Mouse (Mus musculus): ENCODE results near the gene Iffo1.

The Iffo1 gene

DNA sequence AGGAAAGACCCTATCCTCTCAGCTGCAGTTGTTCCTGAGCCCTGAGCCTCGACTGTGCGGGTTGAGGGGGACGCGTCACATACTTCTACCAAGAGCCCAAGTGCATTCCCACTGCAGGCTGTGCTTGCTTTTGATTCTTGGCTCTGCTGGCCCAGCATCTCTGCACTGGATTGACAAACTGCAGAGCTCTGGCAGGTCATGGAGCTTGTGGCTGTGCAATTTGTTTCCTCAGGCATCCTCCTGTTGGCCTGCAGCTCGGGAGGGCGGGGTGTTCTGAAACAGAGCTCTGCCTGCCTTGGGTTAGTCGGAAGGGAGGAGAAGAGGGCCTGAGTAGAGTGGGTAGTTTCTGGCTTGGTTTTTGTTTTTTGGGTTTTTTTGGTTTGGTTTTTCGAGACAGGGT is 2.6 kb upstream of the Iffo1 start:
- DNase-seq (ENCODE audit: low spot score in 2 of 2), result no peak

DNA sequence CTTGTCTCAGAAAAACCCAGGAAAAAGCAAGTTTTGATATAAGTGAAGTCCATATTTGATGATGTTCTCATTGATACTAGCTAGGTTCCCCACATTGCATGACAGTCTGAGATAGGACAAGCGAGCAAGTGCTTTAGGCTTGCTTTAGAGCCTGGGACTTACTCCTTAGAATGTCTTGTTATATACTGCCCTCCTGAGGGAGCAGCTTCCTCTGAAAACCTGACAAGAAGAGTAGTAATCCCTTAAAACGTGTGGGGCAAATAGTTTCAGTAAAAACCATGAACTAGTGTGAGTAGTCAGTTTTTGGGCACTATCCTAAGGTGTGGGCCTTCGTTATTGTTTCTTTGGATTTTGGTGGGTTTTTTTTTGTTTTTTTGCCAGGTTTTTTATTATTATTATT is 1.9 kb upstream of the Iffo1 start:
- no peak for DNase-seq (ENCODE audit: low spot score in 2 of 2)

DNA sequence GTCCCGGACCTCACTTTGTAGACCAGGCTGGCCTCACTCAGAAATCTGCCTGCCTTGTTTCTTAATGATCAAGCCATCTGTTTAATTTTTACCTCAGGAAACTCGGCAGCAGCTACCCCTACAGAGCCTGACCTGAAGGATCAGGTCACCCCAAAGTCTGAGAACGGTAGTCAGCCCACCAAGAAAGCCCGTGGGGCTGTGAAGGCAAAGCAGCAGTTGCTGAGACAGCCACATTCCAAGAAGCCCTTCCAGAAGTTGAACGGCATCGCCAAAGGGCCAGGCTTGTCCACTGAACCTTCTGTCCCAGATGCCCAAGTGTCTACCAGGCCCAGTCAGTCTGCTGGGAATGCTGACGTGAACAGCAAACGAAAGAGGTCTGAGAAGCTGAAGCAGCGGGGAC is 1.1 kb upstream of the Iffo1 start:
- DNase-seq (ENCODE audit: low spot score in 2 of 2), result no peak

DNA sequence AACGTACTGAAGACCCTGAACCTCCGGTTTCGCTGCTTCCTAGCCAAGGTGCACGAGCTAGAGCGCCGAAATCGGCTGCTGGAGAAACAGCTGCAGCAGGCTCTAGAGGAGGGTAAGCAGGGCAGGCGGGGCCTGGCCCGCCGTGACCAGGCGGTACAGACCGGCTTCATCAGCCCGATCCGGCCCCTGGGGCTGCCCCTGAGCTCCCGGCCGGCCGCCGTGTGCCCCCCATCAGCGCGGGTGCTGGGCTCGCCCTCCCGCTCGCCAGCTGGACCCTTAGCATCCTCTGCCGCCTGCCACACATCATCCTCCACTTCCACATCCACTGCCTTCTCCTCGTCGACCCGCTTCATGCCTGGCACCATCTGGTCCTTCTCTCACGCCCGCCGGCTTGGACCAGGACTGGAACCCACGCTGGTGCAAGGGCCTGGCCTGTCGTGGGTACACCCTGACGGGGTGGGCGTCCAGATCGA is 474 bp downstream of the Iffo1 start:
- DNase-seq (ENCODE audit: low spot score in 2 of 2), result no peak

DNA sequence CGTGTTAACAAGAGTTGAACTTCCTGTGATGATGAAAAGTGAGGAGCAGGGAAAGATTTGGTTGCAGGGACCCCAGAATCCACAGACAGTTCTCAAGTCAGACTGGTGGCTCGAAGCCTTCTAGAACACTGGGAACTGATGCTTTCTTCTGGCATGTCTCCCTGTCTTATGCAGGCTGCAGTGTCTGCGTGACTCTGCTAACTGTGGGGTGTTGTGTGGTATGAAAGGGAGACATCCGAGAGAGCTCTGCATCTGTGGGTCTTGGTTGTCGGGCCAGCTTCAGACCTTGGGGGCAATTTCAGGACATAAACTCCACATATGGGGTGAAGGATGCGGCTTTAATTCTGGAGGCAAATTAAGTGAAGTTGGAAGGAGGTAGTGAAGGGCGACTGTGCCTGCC is 1.1 kb downstream of the Iffo1 start:
- no peak for DNase-seq (ENCODE audit: low spot score in 2 of 2)

- no peak for DNase-seq (ENCODE audit: low spot score in 2 of 2)
These were observed 1.8 kb downstream of the Iffo1 start for GRCm38 (mm10) chr6:125146797-125147196.

DNA sequence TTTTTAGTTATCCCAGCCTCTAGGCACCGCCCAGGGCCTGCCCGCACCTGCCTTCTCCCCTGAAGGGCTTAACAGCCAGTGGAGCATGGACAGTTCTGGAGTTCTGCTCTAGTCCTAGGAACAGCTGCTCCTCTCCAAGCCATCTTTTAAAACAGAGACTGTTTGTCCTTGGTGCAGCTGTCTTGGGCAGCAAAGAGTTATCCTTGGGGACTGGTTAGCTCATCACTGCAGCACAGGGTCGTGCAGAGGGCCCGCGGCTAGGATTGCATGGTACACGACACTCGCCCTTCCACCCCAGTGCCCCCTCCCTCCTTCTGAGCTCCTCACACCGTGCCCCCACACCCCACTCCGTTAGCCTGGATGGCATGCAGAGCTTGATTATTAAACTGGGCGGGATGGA is 2.3 kb downstream of the Iffo1 start:
- DNase-seq (ENCODE audit: low spot score in 2 of 2), result no peak

- DNase-seq (ENCODE audit: low spot score in 2 of 2), result no peak
These were observed 3.3 kb downstream of the Iffo1 start for GRCm38 (mm10) chr6:125148251-125148925.

DNA sequence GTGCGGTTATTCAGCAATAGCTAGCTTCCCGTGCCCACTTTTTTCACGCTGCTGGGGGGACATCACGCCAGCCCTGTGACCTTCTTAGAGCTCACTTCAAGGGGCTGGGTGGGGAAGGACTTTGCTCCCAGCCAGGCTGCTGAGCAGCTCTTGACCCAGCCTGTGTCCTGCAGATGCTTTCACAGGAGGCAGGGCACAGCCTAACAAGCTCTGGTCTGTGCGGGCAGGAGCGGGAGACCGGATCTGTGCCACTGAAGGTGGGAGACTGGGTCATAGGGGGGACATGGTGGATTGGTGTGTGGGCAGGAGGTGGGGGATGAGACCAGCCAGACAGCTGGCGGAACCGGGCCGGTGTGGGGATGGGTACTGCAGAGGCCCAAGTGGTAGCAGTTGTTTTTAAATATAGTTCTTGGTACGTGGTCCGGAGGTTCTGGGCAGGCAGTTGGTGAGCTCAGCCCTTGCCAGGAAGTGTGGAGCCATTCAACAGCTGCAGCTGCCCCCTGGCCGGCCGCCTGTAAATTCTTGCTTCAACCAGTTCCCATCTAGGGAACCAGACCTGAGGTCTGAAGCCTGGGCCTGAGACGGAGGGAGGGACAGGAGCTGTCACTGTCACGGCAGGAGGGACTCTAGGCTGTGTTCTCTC is 4.0 kb downstream of the Iffo1 start:
- DNase-seq (ENCODE audit: low spot score in 2 of 2), result peak in 1 of 2 experiments; percentile 48

DNA sequence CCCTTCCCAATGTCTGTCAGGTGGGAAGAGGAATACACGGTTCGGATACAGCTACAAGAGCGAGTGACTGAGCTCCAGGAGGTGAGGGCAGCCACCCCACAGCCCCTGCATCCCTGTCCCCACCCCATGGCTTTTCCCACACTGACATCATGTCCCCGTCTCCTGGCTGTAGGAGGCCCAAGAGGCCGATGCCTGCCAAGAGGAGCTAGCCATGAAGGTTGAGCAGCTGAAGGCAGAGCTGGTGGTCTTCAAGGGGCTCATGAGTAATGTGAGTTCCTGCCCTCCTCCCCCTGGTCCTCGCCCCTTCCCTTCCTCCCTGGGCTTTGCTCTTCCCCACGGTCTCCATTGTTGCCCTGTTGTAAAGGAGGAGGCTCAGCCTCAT is 4.5 kb downstream of the Iffo1 start:
- DNase-seq (ENCODE audit: low spot score in 2 of 2), result no peak

DNA sequence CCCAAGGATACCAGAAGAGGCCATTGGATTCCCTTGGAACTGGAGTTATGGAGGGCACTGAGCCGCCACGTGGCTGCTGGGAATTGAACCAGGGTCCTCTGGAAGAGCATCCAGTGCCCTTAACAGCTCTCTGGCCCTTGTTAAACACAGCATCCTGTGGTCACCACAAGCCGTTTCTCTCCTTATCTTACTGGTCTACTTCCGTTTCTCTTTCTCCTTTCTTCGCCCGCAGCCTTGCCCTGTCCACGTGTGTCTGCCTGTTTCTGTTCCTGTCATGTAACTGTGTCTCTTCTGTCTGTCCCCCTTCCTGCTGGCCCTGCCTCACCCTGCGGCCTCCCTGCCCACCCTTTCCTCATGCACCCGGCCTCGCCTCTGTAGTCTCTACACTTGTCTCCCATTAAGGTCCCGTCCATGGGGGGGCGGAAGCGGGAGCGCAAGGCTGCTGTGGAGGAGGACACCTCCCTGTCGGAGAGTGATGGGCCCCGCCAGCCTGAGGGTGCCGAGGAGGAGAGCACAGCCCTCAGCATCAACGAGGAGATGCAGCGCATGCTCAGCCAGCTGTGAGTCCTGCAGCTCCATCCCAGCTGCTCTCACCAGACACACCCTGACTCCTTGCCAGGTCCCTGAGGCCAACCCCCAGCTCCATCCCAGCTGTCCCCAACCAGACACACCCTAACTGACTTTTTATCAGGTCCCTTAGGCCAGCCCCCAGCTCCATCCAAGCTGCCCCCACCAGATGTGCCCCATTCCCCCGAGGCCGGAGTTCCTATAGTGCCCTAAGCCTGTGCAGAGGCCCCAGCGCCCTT is 7.4 kb downstream of the Iffo1 start:
- DNase-seq (ENCODE audit: low spot score in 2 of 2), result no peak

GRCm38 (mm10) chr6:125153018-125153389 is 8.0 kb downstream of the Iffo1 start:
- DNase-seq (ENCODE audit: low spot score in 2 of 2), result no peak

DNA sequence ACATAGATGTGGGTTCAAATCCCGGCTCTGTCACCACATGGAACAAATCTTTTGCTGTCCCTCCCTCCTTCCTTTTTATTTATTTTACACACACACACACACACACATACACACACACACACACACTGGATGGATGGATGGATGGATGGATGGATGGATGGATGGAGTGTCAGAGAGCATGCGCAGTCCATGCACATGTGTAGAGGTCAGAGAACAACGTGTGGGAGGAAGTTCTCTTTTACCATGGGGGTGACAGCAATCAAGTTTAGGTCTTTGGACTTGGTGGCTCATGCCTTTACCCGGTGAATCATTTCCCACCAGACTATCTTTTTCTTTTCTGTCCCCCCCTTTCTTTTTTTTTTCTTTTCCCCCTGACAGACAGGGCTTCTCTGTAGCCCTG is 8.6 kb downstream of the Iffo1 start:
- DNase-seq (ENCODE audit: low spot score in 2 of 2), result no peak

- DNase-seq (ENCODE audit: low spot score in 2 of 2), result no peak
These were observed 9.5 kb downstream of the Iffo1 start for GRCm38 (mm10) chr6:125154550-125154949.

DNA sequence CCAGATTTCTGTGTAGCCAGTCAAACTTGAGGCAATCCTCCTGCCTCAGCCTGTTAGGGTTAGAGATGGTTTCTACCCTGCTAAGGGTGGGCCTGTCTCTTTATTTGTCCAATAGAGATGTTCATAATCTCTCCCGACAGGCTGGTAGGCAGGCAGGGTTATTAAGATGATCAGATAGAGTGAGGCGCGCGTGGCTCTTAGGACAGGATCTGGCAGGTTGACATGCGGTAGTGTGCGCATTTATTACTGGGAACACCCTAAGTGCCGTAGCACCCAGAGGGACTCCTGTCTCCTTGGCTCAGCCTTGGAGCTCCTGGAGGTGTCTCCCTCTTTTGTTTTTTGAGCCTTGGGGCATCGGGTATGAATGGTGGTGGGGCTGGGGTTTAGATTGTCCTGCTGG is 10.2 kb downstream of the Iffo1 start:
- DNase-seq (ENCODE audit: low spot score in 2 of 2), result no peak

DNA sequence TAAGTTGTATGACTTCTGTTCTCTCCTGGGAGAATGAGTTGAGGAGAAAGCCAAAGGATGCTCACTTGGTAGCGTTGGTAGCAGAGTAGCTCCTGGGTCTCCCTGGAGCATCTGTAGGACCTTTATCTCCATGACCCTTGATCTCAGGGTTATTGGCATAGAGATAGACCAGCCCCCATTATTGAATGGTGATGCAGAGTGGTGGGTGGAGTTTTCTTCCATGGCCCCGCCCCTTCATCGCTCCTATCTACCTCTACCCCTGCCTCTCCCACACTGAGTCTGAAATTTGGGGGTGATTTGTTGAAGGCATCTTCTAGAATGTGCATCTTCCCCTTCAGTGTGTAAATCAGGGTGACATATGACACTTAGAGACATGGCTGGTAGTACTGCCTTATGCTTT is 11.4 kb downstream of the Iffo1 start:
- DNase-seq (ENCODE audit: low spot score in 2 of 2), result no peak

DNA sequence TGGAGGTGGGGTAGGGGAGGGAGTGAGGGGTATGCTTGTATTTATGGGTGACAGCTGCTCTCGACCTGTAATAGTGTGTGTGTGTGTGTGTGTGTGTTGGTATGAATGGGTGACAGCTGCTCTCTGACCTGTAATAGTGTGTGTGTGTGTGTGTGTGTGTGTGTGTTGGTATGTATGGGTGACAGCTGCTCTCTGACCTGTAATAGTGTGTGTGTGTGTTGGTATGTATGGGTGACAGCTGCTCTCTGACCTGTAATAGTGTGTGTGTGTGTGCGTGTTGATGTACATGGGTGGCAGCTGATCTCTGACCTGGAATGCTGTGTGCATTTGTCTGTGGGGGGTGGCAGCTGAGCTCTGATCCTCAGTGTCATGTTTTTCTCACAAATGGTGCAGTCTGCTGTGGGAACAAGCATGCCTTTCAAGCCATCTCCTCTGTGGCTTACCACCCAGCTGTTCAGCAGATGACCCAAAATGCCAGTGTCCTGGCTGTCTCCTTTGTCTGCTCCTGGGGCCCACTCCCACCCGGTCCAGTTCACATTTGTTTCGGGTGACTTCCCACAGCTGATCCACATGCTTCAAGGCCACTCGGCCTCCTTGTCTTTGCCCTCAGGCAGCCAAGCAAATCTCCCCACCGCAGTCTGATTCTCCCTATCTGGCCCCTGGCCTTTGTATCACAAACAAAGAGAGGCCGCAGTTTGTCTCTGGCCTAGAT is 12.0 kb downstream of the Iffo1 start:
- no peak for DNase-seq (ENCODE audit: low spot score in 2 of 2)

DNA sequence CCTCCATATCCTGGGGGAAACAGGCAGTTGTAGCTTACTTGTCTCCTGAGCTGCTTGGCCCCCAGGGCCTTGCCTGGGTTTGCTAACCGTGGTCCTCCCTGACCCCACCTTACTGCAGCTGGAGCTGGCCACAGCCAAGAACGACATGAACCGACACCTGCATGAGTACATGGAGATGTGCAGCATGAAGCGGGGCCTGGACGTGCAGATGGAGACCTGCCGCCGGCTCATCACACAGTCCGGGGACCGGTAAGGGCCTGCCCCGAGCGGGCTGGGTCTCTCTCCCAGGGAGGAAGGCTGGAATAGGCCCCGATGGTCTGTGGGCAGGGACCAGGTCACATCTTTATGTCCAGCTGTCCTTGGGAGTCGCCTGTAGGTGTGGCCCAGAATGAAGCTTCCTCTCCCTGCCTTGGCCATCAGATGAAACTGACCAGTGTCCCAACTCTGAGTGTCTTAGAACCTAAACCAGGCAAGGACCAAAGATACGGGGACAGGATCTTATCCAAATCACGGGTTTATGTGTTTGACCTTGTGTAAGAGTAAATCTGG is 14.0 kb downstream of the Iffo1 start:
- no peak for DNase-seq (ENCODE audit: low spot score in 2 of 2)

- no peak for DNase-seq (ENCODE audit: low spot score in 2 of 2)
These were observed 14.9 kb downstream of the Iffo1 start for GRCm38 (mm10) chr6:125159773-125160557.

GRCm38 (mm10) chr6:125160558-125160853 is 15.5 kb downstream of the Iffo1 start:
- DNase-seq (ENCODE audit: low spot score in 2 of 2), result no peak

All from frontal cortex, postnatal 25 days (tissue).